Mouse (Mus musculus) neural tube, embryonic 15.5 days (tissue): Measurements from ENCODE around the gene Tfap4. TPM values are rescaled to one million over a fixed set of nuclear protein-coding genes. Genes with fewer than 3 reads are reported as not detected.

Experiments
- ATAC-seq: fragments of 200-750 bp; cut with Nextera tagmentation; 2 replicates; pipeline ENCODE4 v1.8.0; 2017; ENCODE audit warnings: mild to moderate bottlenecking, moderate TSS enrichment, moderate library complexity; ENCODE audit not compliant: low FRiP score
- H3K27ac ChIP-seq: fragments of 300-500 bp; sonication (generic); replicated peaks from 2 replicates; pipeline ENCODE4 v1.5.1; 2015; ENCODE audit warnings: mild to moderate bottlenecking, inconsistent platforms
- H3K27me3 ChIP-seq: fragments of 300-500 bp; sonication (generic); replicated peaks from 2 replicates; pipeline ENCODE4 v1.6.1; 2015; ENCODE audit warnings: inconsistent platforms
- H3K36me3 ChIP-seq: fragments of 300-500 bp; sonication (generic); 2 replicates; pipeline ENCODE4 v1.6.1; 2015; ENCODE audit warnings: inconsistent platforms
- H3K4me1 ChIP-seq: fragments of 300-500 bp; sonication (generic); 2 replicates; pipeline ENCODE4 v1.6.1; 2015; ENCODE audit warnings: inconsistent platforms
- H3K4me2 ChIP-seq: fragments of 300-500 bp; sonication (generic); 2 replicates; pipeline ENCODE4 v1.6.1; 2015; ENCODE audit warnings: inconsistent platforms, mild to moderate bottlenecking, moderate library complexity
- H3K4me3 ChIP-seq: fragments of 300-500 bp; sonication (generic); replicated peaks from 2 replicates; pipeline ENCODE4 v1.5.1; 2015; ENCODE audit warnings: mild to moderate bottlenecking, inconsistent platforms
- H3K9ac ChIP-seq: fragments of 300-500 bp; sonication (generic); replicated peaks from 2 replicates; pipeline ENCODE4 v1.6.1; 2015; ENCODE audit warnings: mild to moderate bottlenecking, inconsistent platforms
- H3K9me3 ChIP-seq: fragments of 300-500 bp; sonication (generic); replicated peaks from 2 replicates; pipeline ENCODE4 v1.6.1; 2016; ENCODE audit warnings: inconsistent platforms
- WGBS: fragments of 180-500 bp; shearing (Covaris S2); methylation state at CpG from one replicate; pipeline ENCODE4 v1.1.7; 2015; ENCODE audit warnings: mixed read lengths; 5-methylcytosine and 5-hydroxymethylcytosine counted together
- polyA plus RNA-seq: library from polyadenylated mRNA; unstranded; fragments of >200 nt; fragmentation: Nextera tagmentation; extraction: Ambion mirVana; gene quantifications from 2 replicates; pipeline ENCODE4 v1.2.1, GENCODE M21; 2015

Gene Tfap4
- polyA plus RNA-seq, 1 experiment from 2014 or later, result 8.6 TPM

GRCm38 (mm10) chr16:4560145-4560952 is 695 bp upstream of the Tfap4 start:
- H3K27me3 ChIP-seq, result no peaks in the 10 kb centered on the region
- peak overlapping the region; percentile 73 for H3K4me3 ChIP-seq
- peak overlapping the region; percentile 96 for H3K27ac ChIP-seq
- H3K4me2 ChIP-seq, result peak overlapping the region; percentile 95
- peak; percentile 19 for ATAC-seq
- no peaks in the 10 kb centered on the region for H3K36me3 ChIP-seq
- no peaks in the 10 kb centered on the region for H3K9me3 ChIP-seq
- WGBS, result 2% methylated on average over 43 of the region's 43 CpGs
- peak overlapping the region; percentile 72 for H3K9ac ChIP-seq
- H3K4me1 ChIP-seq, result peaks cover 24% of the 10 kb centered on the region

DNA sequence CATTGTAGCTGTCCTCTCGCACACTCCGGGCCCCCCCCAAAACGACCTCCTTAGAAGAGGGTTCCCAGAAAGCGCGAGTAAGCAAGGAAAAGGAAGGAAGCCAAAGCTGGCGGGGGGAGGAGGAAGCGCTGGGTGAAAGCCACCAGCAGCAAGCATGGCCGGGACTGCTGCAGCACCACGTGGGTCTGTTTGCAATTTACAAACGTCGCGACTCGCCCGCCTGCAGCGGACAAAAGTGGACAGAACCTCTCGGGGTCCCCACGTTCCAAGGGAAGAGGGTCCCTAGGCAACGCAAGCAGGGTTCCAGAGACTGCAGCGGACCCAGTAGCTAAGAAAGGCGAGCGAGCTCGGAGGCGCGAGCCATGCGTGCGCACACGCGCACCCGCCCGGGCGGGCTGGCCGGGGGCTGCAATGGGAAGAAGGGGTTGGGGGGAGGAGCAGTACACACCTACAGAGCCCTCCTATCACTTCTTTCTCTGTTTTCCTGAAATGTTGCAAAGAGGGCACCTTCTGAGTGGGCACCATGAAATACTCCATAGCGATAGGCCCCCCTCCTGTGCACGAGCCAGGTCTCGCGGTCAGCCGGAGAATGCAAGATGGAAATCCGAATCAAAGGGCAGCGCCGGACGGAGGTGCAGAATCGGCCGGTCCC is 548 bp downstream of the Tfap4 start:
- ATAC-seq, result peak; percentile 53
- Histone ChIP-seq H3K9ac (peak overlapping the region; percentile 72), H3K4me1 (peaks cover 24% of the 10 kb centered on the region), H3K36me3 (no peaks in the 10 kb centered on the region), H3K27me3 (no peaks in the 10 kb centered on the region), H3K4me2 (peak overlapping the region; percentile 95), H3K9me3 (no peaks in the 10 kb centered on the region), H3K27ac (peak overlapping the region; percentile 96), H3K4me3 (peak overlapping the region; percentile 73)
- 0% methylated on average over 43 of the region's 43 CpGs for WGBS

DNA sequence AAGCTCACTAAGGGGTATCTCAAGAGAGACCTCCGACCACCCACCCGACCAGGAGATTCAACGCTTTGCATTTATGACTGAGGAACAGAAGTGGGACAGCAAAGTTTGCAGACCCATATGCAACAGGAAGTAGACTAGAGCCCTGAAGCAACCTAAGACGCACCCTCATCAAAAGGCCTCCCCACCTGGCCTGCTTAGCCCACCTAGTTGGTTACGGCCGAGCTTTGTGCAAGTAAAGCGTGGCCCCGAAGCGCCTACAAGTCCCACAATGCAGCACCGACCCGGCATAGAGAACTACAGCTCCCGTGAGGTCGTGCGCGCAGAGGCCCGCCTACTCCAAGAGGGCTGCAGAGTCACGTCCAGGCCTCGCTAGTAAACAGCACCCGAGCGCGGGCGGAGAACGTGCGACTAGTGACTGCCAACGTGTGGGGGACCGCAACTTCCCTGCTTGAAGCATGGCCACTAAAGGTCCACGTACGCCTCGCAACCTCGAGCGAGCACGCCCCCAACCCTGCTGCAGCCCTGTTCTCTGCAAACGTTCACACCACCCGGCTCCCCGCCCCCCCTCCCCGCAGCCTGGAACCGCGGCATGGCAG is 1.2 kb downstream of the Tfap4 start:
- Histone ChIP-seq H3K9ac (peak overlapping the region; percentile 72), H3K4me2 (peak overlapping the region; percentile 95), H3K36me3 (no peaks in the 10 kb centered on the region), H3K4me1 (peaks cover 26% of the 10 kb centered on the region), H3K4me3 (peak overlapping the region; percentile 73), H3K27ac (peak overlapping the region; percentile 96), H3K27me3 (no peaks in the 10 kb centered on the region), H3K9me3 (no peaks in the 10 kb centered on the region)
- peak; percentile 93 for ATAC-seq
- WGBS, result 1% methylated on average over 38 of the region's 38 CpGs

DNA sequence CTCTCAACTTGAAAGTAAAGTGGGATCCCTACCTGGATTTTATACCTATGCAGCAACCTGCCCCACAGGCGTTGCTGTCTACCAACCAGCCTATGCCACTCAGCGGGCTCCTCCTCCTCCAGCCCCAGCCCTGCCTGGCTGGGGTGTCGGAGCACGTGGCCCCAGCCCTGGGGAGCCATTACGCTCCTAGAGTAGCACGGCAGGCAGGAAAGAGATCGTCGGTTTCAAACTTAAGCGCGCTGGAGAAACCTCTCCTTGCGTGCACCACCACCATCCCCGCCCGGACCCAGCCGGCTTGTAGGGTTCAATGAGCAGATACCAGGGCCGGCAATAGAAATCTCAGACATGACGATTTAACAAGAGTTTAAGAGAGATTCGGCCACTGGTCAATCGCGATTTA is 1.7 kb downstream of the Tfap4 start:
- no peaks in the 10 kb centered on the region for H3K27me3 ChIP-seq
- peaks cover 28% of the 10 kb centered on the region for H3K4me1 ChIP-seq

GRCm38 (mm10) chr16:4557085-4557484 is 2.6 kb downstream of the Tfap4 start:
- H3K4me3 ChIP-seq, result peak overlapping the region; percentile 73
- H3K9me3 ChIP-seq, result no peaks in the 10 kb centered on the region
- no peaks in the 10 kb centered on the region for H3K36me3 ChIP-seq
- peak overlapping the region; percentile 72 for H3K9ac ChIP-seq
- peak overlapping the region; percentile 95 for H3K4me2 ChIP-seq
- no peaks in the 10 kb centered on the region for H3K27me3 ChIP-seq
- H3K4me1 ChIP-seq, result peaks cover 28% of the 10 kb centered on the region
- 77% methylated on average over 1 of the region's 1 CpGs for WGBS
- ATAC-seq, result no peak
- no peak overlapping the region for H3K27ac ChIP-seq

More for the DNA sequence above, 1.7 kb downstream of the Tfap4 start:
- H3K9ac ChIP-seq, result peak overlapping the region; percentile 72
- peak overlapping the region; percentile 95 for H3K4me2 ChIP-seq
- no peaks in the 10 kb centered on the region for H3K36me3 ChIP-seq
- no peaks in the 10 kb centered on the region for H3K9me3 ChIP-seq
- peak overlapping the region; percentile 96 for H3K27ac ChIP-seq
- peak; percentile 55 for ATAC-seq
- WGBS, result under 1% methylated on average over 19 of the region's 19 CpGs
- H3K4me3 ChIP-seq, result peak overlapping the region; percentile 73

DNA sequence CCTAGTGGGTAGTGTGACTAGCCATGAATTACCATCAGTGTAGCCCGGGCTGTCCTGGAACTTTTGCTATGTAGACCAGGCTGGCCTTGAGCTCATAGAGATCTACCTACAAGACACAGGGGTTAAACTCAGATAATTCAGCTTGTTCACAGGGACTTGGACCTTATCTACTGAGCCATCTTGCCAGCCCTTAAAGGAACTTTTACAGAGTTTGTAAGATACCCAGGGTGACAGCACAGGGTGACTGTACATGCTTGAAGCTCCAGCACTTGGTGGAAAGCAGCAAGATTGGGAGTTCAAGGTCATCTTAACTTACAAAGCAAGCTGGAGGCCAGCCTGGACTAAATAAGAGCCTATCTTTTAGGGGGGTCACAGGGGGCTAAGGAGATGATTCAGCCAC is 4.1 kb downstream of the Tfap4 start:
- Histone ChIP-seq H3K9me3 (no peaks in the 10 kb centered on the region), H3K4me1 (peaks cover 30% of the 10 kb centered on the region), H3K9ac (no peak overlapping the region), H3K36me3 (peaks cover 7% of the 10 kb centered on the region; the same call in 1 of the 2 replicates), H3K27me3 (no peaks in the 10 kb centered on the region), H3K27ac (no peak overlapping the region), H3K4me2 (no peak overlapping the region), H3K4me3 (no peak overlapping the region)
- 100% methylated on average over 1 of the region's 1 CpGs for WGBS
- ATAC-seq, result no peak

- Histone ChIP-seq H3K27me3 (no peaks in the 10 kb centered on the region), H3K4me2 (no peak overlapping the region), H3K27ac (peak overlapping the region; percentile 47; the same call in 1 of the 2 replicates), H3K9me3 (no peaks in the 10 kb centered on the region), H3K4me3 (no peak overlapping the region), H3K36me3 (peaks cover 22% of the 10 kb centered on the region), H3K4me1 (peaks cover 26% of the 10 kb centered on the region), H3K9ac (no peak overlapping the region; the same call in 1 of the 2 replicates)
- no peak for ATAC-seq
- 62% methylated on average over 6 of the region's 6 CpGs for WGBS
These were observed 6.7 kb downstream of the Tfap4 start for GRCm38 (mm10) chr16:4552829-4553550.

GRCm38 (mm10) chr16:4551885-4552284 is 7.8 kb downstream of the Tfap4 start:
- no peaks in the 10 kb centered on the region for H3K9me3 ChIP-seq
- H3K9ac ChIP-seq, result no peak overlapping the region
- H3K36me3 ChIP-seq, result peaks cover 25% of the 10 kb centered on the region
- H3K4me1 ChIP-seq, result peaks cover 15% of the 10 kb centered on the region
- WGBS, result 93% methylated on average over 12 of the region's 12 CpGs
- no peak overlapping the region for H3K4me3 ChIP-seq
- H3K27ac ChIP-seq, result no peak overlapping the region
- ATAC-seq, result no peak
- H3K27me3 ChIP-seq, result no peaks in the 10 kb centered on the region
- no peak overlapping the region for H3K4me2 ChIP-seq

DNA sequence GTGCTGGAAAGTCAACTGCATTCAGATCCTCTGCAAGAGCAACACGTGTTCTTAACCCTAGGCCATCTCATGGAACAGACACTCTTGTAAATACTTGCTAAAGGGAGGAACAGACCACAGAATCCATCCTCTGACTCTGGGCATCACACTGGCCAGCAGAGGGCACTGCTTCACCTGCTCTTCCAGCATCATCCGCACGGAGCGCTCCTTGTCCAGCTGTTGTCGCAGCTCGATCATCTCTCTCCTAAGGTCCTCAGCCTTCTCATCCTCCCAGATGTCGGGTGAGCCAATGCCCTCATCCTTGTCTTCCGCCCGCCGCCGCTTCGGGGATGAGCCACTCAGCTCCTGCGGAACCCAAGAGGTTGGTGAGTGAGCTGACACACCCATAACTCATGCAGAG is 8.6 kb downstream of the Tfap4 start:
- Histone ChIP-seq H3K27me3 (no peaks in the 10 kb centered on the region), H3K36me3 (peaks cover 31% of the 10 kb centered on the region), H3K4me2 (no peak overlapping the region), H3K9ac (no peak overlapping the region), H3K4me1 (peaks cover 10% of the 10 kb centered on the region), H3K4me3 (no peak overlapping the region), H3K9me3 (no peaks in the 10 kb centered on the region), H3K27ac (no peak overlapping the region)
- 39% methylated on average over 13 of the region's 13 CpGs for WGBS
- ATAC-seq, result peak; percentile 59; the same call in 1 of the 2 replicates

GRCm38 (mm10) chr16:4548953-4549688 is 10.5 kb downstream of the Tfap4 start:
- no peak for ATAC-seq
- Histone ChIP-seq H3K9me3 (no peaks in the 10 kb centered on the region), H3K27me3 (no peaks in the 10 kb centered on the region), H3K36me3 (peaks cover 44% of the 10 kb centered on the region), H3K9ac (no peak overlapping the region), H3K27ac (no peak overlapping the region), H3K4me1 (peaks cover 10% of the 10 kb centered on the region), H3K4me2 (no peak overlapping the region), H3K4me3 (no peak overlapping the region)
- 89% methylated on average over 18 of the region's 18 CpGs for WGBS

DNA sequence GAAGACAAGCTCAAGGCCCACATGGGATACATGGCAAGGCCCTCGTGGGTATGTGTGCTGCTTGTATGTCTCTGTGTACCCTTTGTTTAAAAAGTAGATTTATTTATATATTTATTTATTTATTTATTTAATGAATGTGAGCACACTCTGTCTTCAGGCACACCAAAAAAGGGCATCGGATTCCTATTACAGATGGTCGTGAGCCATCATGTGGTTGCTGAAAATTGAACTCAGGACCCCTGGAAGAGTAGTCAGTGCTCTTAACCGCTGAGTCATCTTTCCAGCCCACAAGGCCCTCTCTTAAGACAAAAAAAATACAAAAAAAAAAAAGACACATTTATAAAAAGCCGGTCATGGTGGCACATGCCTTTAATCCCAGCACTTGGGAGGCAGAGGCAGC is 12.0 kb downstream of the Tfap4 start:
- H3K9me3 ChIP-seq, result no peaks in the 10 kb centered on the region
- 92% methylated on average over 5 of the region's 5 CpGs for WGBS
- H3K27me3 ChIP-seq, result no peaks in the 10 kb centered on the region
- H3K36me3 ChIP-seq, result peaks cover 44% of the 10 kb centered on the region
- no peak overlapping the region for H3K9ac ChIP-seq
- no peak overlapping the region for H3K27ac ChIP-seq
- no peak overlapping the region for H3K4me3 ChIP-seq
- no peak for ATAC-seq
- H3K4me2 ChIP-seq, result no peak overlapping the region
- peaks cover 8% of the 10 kb centered on the region for H3K4me1 ChIP-seq
